Mouse (Mus musculus): ENCODE measurements around the gene Mia. TPM values are rescaled to one million over a fixed set of nuclear protein-coding genes. Genes with fewer than 3 reads are reported as not detected.

The Mia gene
- polyA plus RNA-seq, 1 experiment = not detected

DNA sequence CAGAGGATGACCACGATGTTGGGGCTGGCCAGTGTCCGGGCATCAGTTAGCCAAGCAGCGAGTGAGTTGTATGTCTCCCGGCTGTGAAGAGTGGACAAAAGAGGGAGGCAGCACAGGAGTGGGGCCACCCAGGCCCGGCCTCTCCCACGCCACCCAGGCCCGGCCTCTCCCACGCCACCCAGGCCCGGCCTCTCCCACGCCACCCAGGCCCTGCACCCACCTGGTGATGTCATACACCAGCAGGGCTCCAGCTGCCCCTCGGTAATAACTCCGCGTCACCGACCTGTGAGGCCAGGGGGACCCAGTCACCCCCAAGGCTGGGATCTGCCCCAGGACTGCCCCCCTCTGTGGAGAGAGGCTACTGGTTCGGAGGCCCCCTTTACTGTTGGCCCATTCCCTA, 6.5 kb downstream of the Mia start:
- TF ChIP-seq CTCF (IDR thresholded peaks at IDR 0.05; ENCODE audit: low read depth, low read length) (no peak), POLR2A (IDR thresholded peaks at IDR 0.05; ENCODE audit: borderline replicate concordance, low read depth, low read length) (no peak)
- H3K4me3 ChIP-seq (ENCODE audit: insufficient read depth, low read length) = no peak overlapping the region
- H3K27ac ChIP-seq (ENCODE audit: insufficient read depth, low read depth, low read length) = no peak overlapping the region
- peaks cover 7% of the 10 kb centered on the region for H3K4me1 ChIP-seq (ENCODE audit: control insufficient read depth, insufficient read depth, low read length)

DNA sequence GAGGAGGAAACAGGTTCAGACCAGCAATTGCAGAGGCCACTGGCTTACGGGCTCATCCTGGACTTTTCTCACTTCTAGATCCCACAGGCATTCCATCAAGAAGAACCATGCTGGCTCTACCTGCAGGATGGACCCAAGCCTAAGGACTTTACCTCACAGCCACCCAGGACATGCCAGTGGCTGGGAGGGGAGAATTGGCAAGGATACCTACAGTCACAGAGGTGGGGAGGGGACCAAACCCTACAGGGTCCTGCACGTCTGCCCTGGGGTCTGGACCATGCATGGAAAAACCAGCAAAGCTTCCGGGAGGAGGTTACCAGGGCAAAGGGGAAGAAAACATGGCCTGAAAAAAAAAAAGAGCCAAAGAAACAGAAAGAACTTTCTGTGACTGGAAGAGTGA, 10.0 kb downstream of the Mia start:
- TF ChIP-seq CTCF (IDR thresholded peaks at IDR 0.05; ENCODE audit: low read depth, low read length) = no peak
- TF ChIP-seq POLR2A (IDR thresholded peaks at IDR 0.05; ENCODE audit: borderline replicate concordance, low read depth, low read length) = no peak
- peaks cover 8% of the 10 kb centered on the region for H3K4me1 ChIP-seq (ENCODE audit: control insufficient read depth, insufficient read depth, low read length)
- no peak overlapping the region for H3K4me3 ChIP-seq (ENCODE audit: insufficient read depth, low read length)
- H3K27ac ChIP-seq (ENCODE audit: insufficient read depth, low read depth, low read length) = no peak overlapping the region

DNA sequence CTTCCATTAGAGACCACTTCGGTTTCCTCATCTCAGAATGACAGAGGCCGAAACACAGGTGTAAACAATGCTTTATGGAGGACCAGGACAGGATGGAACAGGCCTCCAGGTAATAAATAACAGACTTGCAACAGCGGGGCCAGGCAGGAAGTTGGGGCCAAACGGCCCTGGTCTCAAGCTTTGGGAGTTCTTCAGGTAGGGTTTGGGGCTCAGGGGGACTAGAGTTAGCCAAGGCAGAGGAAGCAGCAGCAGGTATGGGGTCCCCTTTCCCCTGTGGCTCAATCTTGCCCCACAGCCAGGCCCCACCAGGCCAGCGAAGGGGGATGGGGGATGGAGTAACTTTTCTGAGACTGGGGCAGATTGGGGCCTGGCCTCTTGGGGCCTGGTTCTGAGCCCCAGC, 12.6 kb downstream of the Mia start:
- TF ChIP-seq CTCF (IDR thresholded peaks at IDR 0.05; ENCODE audit: low read depth, low read length) (no peak), POLR2A (IDR thresholded peaks at IDR 0.05; ENCODE audit: borderline replicate concordance, low read depth, low read length) (no peak)
- Histone ChIP-seq H3K4me3 (ENCODE audit: insufficient read depth, low read length) (no peak overlapping the region), H3K27ac (ENCODE audit: insufficient read depth, low read depth, low read length) (no peak overlapping the region), H3K4me1 (ENCODE audit: control insufficient read depth, insufficient read depth, low read length) (peaks cover 11% of the 10 kb centered on the region)

DNA sequence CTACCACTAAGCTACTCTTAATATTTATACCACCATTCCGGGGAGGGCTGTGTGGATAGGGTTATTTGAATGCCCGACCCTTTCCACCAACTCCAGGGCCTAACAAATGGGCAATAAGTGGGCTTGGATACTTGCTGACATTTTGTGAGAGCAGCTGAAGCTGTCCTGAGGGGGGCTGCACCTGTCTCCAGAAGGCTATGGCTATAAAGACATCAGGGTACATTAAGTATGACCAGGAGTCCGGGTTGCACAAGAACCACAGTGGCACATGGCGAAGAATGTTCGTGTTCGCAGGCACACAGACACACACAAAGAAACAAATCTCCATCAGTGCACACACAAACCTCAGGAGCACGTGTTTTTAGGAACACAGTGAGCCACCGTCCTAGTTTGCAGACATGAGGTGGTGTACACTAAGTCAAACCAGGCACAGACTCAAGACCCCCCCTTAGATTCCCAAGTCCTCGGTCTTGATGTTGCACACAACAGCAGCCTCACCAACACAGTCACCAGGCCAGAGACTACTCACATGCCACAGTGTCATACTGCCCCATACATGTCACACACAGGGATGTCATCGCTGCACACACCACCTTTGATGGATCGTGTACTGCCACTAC, 13.4 kb downstream of the Mia start:
- Histone ChIP-seq H3K4me3 (ENCODE audit: insufficient read depth, low read length) (peak overlapping the region; percentile 87), H3K4me1 (ENCODE audit: control insufficient read depth, insufficient read depth, low read length) (peaks cover 18% of the 10 kb centered on the region), H3K27ac (ENCODE audit: insufficient read depth, low read depth, low read length) (peak overlapping the region; percentile 87)
- TF ChIP-seq POLR2A (IDR thresholded peaks at IDR 0.05; ENCODE audit: borderline replicate concordance, low read depth, low read length) (no peak), CTCF (IDR thresholded peaks at IDR 0.05; ENCODE audit: low read depth, low read length) (no peak)

DNA sequence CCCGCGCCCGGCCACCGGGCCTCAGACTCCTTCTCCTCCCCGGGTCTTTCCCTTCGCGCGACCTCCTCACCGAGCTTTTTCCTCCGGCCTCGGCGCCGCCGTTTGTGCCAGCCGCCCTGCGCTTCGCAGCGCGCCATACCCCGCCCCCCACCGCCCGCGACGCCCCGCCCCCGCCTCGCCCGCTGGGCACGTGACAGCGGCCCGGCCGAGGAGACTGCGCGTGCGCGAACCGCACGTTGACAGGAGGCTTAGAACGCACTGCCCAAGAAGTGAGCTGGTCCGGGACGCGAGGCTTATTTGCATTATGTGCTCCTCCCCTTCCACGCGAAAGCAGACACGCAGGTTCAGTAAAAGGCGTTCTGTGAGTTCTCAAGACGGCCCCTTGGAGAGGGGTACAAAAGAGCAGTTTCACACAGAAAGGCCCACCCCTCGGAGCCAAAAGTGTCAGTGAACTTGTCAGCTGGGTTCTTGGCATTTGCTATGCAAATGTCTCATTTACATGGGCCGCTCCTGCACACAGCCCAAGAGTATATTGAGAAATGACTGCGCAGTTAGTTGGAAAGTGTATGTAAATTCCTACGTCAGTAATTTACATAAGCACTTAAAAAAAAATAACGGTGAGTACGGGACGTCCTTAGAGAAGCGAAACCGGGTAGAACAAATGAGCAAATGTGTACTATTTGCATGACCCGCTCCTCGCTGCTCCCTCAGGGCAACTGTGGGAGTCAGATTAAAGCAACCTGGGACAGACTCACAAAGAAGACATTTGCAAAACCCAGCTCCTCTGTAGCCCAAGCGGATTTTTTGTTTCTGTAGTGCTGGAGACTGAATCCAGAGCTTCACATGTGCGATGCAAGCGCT, 14.1 kb downstream of the Mia start, which contains the start of gene Egln2:
Gene Egln2, minus strand, starts transcription at position 189 of the 861 bp plus-strand sequence.
- TF ChIP-seq CTCF (IDR thresholded peaks at IDR 0.05; ENCODE audit: low read depth, low read length) = no peak
- TF ChIP-seq POLR2A (IDR thresholded peaks at IDR 0.05; ENCODE audit: borderline replicate concordance, low read depth, low read length) = no peak
- Histone ChIP-seq H3K4me3 (ENCODE audit: insufficient read depth, low read length) (peak within 1 kb of the TSS; percentile 87), H3K27ac (ENCODE audit: insufficient read depth, low read depth, low read length) (peak within 1 kb of the TSS; percentile 95), H3K4me1 (ENCODE audit: control insufficient read depth, insufficient read depth, low read length) (peaks cover 24% of the 10 kb centered on the region)

DNA sequence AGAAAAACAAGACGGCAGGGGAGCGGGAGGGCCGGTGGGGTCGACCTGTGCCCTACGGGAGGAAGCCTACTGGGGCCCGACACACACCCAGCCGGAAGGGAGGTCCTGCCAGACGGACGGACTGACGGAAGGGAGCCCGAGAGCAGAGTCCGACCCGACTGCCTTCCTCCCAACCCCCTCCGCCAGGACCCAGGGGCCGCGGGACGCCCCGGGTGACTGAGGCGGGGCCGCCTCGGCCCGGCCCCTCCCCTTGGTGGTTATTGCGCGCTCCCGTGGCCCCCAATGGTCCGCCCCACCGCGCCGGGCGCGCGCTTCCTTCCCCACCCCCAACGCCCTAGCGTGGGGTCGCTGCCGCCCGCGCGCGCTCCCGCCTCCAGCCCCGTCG, 14.7 kb downstream of the Mia start:
- Histone ChIP-seq H3K4me1 (ENCODE audit: control insufficient read depth, insufficient read depth, low read length) (peaks cover 30% of the 10 kb centered on the region), H3K27ac (ENCODE audit: insufficient read depth, low read depth, low read length) (peak overlapping the region; percentile 95), H3K4me3 (ENCODE audit: insufficient read depth, low read length) (peak overlapping the region; percentile 87)
- TF ChIP-seq POLR2A (IDR thresholded peaks at IDR 0.05; ENCODE audit: borderline replicate concordance, low read depth, low read length) (no peak), CTCF (IDR thresholded peaks at IDR 0.05; ENCODE audit: low read depth, low read length) (no peak)

DNA sequence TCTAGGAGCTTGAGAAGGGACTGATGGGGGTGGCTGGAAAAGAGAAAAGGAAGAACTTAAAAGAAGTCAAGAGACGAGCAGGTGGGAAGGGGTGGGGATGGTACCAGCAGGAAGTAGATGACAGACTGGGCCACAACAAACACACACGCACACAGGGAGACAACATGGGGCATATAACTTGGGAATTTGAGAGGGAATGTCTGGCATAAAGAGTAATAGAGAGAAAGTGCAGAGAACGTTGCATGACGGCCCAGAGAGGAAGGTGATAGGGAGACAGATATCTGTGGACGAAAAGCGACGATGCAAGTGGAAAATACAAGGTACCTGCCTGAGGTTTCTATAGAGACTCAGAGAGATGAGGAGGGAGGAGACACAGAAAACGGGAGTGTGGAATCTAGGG, 15.3 kb downstream of the Mia start:
- H3K27ac ChIP-seq (ENCODE audit: insufficient read depth, low read depth, low read length) = peak overlapping the region; percentile 95
- H3K4me3 ChIP-seq (ENCODE audit: insufficient read depth, low read length) = peak overlapping the region; percentile 87
- peaks cover 35% of the 10 kb centered on the region for H3K4me1 ChIP-seq (ENCODE audit: control insufficient read depth, insufficient read depth, low read length)
- TF ChIP-seq POLR2A (IDR thresholded peaks at IDR 0.05; ENCODE audit: borderline replicate concordance, low read depth, low read length) = no peak
- no peak for TF ChIP-seq CTCF (IDR thresholded peaks at IDR 0.05; ENCODE audit: low read depth, low read length)

DNA sequence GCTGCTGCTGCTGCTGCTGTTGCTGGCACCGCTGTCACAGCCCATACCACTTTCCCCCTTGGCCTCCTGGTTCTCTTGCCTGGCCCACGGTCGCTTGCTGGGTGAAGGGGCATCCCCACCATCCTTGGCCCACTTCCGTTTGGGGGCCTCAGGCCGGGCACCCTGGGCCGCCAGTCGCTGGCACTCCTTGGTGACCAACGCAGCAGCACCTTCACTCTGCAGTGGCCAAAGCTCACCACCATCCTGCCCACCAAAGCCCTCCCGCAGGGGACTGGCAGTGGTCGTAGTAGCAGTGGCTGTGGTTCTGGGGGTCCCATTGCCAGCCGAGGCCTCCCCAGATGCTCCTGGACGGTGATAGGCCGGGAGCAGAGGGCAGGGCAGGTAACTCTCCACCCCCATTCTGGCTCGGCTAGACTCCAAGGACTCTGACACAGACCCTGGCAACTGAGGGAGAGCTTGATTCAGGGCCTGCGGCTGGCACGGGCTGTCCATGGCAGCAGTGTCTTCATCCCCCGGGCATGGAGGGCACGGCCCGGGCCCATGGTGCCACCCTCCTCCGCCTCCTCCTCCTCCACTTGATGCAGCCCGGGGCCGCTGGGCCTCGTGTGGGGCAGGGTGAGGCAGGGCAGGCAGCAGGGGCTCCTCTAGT, 15.8 kb downstream of the Mia start:
- TF ChIP-seq CTCF (IDR thresholded peaks at IDR 0.05; ENCODE audit: low read depth, low read length) (no peak), POLR2A (IDR thresholded peaks at IDR 0.05; ENCODE audit: borderline replicate concordance, low read depth, low read length) (no peak)
- Histone ChIP-seq H3K4me1 (ENCODE audit: control insufficient read depth, insufficient read depth, low read length) (peaks cover 40% of the 10 kb centered on the region), H3K4me3 (ENCODE audit: insufficient read depth, low read length) (peak overlapping the region; percentile 87), H3K27ac (ENCODE audit: insufficient read depth, low read depth, low read length) (no peak overlapping the region)

DNA sequence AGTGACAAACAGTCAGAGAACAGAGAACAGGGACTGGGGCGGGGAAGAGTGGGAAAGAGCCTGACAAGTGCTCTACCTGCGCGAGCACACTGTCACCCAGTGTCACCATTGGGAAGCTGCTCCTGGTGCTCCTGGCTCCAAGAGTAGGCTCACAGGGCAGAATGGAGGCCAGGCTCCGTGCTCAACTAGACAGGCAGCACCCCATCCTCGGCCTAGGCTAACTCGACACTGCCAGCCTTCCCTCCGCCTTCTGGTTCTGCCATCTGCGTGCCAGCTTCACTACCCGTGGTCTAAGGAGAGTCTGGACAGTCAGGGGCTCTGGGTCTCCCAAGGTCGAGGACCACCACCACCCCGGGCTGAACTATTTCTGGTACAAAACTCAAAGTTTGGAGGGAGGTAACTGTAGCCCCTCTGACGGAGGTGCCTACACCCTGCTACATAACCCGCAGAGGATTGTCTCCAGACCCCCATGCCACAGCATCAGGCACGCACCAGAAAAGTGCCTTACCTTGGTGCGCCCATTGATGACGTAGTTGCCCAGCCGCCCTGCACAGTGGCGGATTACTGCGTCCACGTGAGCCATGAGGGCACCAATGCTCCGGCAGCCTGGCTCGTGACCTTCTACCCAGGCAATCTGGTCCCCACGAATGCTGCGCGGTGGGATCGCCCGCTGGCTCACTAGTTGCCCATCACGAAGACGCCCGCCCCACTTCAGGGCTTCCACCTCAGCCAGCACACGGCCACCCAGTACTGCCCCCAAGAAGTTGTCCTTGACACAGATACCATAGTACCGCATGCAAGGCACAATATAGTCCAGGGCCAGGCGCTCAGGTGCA, 16.6 kb downstream of the Mia start:
- Histone ChIP-seq H3K27ac (ENCODE audit: insufficient read depth, low read depth, low read length) (no peak overlapping the region), H3K4me3 (ENCODE audit: insufficient read depth, low read length) (no peak overlapping the region), H3K4me1 (ENCODE audit: control insufficient read depth, insufficient read depth, low read length) (peaks cover 42% of the 10 kb centered on the region)
- TF ChIP-seq POLR2A (IDR thresholded peaks at IDR 0.05; ENCODE audit: borderline replicate concordance, low read depth, low read length) = no peak
